Mouse (Mus musculus) forebrain, embryonic 13.5 days (tissue): ENCODE results near the gene Hivep3. TPM values are rescaled to one million over a fixed set of nuclear protein-coding genes. Genes with fewer than 3 reads are reported as not detected.

Experiments
- ATAC-seq: fragments of 200-750 bp; cut with Nextera tagmentation; 2 replicates; pipeline ENCODE4 v1.8.0; 2017
- H3K27ac ChIP-seq: fragments of 300-500 bp; sonication (generic); 2 replicates; pipeline ENCODE4 v1.5.1; 2015; ENCODE audit warnings: inconsistent platforms, mild to moderate bottlenecking, moderate library complexity
- H3K27me3 ChIP-seq: fragments of 300-500 bp; sonication (generic); 2 replicates; pipeline ENCODE4 v1.6.1; 2015; ENCODE audit warnings: mild to moderate bottlenecking, inconsistent platforms
- H3K36me3 ChIP-seq: fragments of 300-500 bp; sonication (generic); 2 replicates; pipeline ENCODE4 v1.6.1; 2015; ENCODE audit warnings: mild to moderate bottlenecking, inconsistent platforms; ENCODE audit not compliant: poor library complexity, severe bottlenecking
- H3K4me1 ChIP-seq: fragments of 300-500 bp; sonication (generic); 2 replicates; pipeline ENCODE4 v1.6.1; 2015; ENCODE audit warnings: inconsistent platforms
- H3K4me2 ChIP-seq: fragments of 300-500 bp; sonication (generic); 2 replicates; pipeline ENCODE4 v1.6.1; 2015; ENCODE audit warnings: inconsistent platforms, mild to moderate bottlenecking, moderate library complexity
- H3K4me3 ChIP-seq: fragments of 300-500 bp; sonication (generic); 2 replicates; pipeline ENCODE4 v1.5.1; 2015; ENCODE audit warnings: mild to moderate bottlenecking, inconsistent platforms
- H3K9ac ChIP-seq: fragments of 300-500 bp; sonication (generic); 2 replicates; pipeline ENCODE4 v1.6.1; 2015; ENCODE audit warnings: mild to moderate bottlenecking, inconsistent platforms
- H3K9me3 ChIP-seq: fragments of 300-500 bp; sonication (generic); replicated peaks from 2 replicates; pipeline ENCODE4 v1.6.1; 2016; ENCODE audit warnings: inconsistent platforms
- WGBS: fragments of 180-500 bp; shearing (Covaris S2); methylation state at CpG from one replicate; pipeline ENCODE4 v1.1.7; 2015; 5-methylcytosine and 5-hydroxymethylcytosine counted together
- polyA plus RNA-seq: library from polyadenylated mRNA; unstranded; fragments of >200 nt; fragmentation: Nextera tagmentation; extraction: Ambion mirVana; gene quantifications from 2 replicates; pipeline ENCODE4 v1.2.1, GENCODE M21; 2015

Hivep3 gene
- polyA plus RNA-seq, 1 experiment from 2014 or later, result 10.5 TPM

- H3K4me2 ChIP-seq, result no peak within 1 kb of the TSS
- no peak within 1 kb of the TSS for H3K4me3 ChIP-seq
- H3K4me1 ChIP-seq, result no peaks in the 10 kb centered on the region
- H3K27me3 ChIP-seq, result no peaks in the 10 kb centered on the region
- no peak within 1 kb of the TSS for H3K27ac ChIP-seq
- 91% methylated on average over 10 of the region's 10 CpGs for WGBS
- no peaks in the 10 kb centered on the region for H3K9me3 ChIP-seq
- H3K36me3 ChIP-seq, result no peaks in the 10 kb centered on the region
- no peak within 1 kb of the TSS for H3K9ac ChIP-seq
- no peak for ATAC-seq
Measured at GRCm38 (mm10) chr4:120064696-120065095, 331.1 kb downstream of the Hivep3 start, which contains the start of gene AL607142.1. TSS of gene AL607142.1 (plus strand) at chr4:120064996.

GRCm38 (mm10) chr4:120066841-120067591 is 333.4 kb downstream of the Hivep3 start:
- no peak overlapping the region for H3K4me2 ChIP-seq
- no peaks in the 10 kb centered on the region for H3K4me1 ChIP-seq
- H3K27me3 ChIP-seq, result no peaks in the 10 kb centered on the region
- no peak overlapping the region for H3K27ac ChIP-seq
- no peak overlapping the region for H3K9ac ChIP-seq
- WGBS, result 90% methylated on average over 9 of the region's 9 CpGs
- no peaks in the 10 kb centered on the region for H3K9me3 ChIP-seq
- no peaks in the 10 kb centered on the region for H3K36me3 ChIP-seq
- ATAC-seq, result no peak
- H3K4me3 ChIP-seq, result no peak overlapping the region

GRCm38 (mm10) chr4:120067592-120068235 is 334.1 kb downstream of the Hivep3 start:
- WGBS, result 85% methylated on average over 8 of the region's 8 CpGs
- Histone ChIP-seq H3K27me3 (no peaks in the 10 kb centered on the region), H3K4me2 (no peak overlapping the region), H3K4me3 (no peak overlapping the region), H3K9me3 (no peaks in the 10 kb centered on the region), H3K4me1 (no peaks in the 10 kb centered on the region), H3K36me3 (no peaks in the 10 kb centered on the region), H3K27ac (no peak overlapping the region), H3K9ac (no peak overlapping the region)
- no peak for ATAC-seq

- Histone ChIP-seq H3K27me3 (no peaks in the 10 kb centered on the region), H3K4me2 (no peak overlapping the region), H3K4me3 (no peak overlapping the region), H3K4me1 (peaks cover 3% of the 10 kb centered on the region), H3K27ac (no peak overlapping the region), H3K9me3 (no peaks in the 10 kb centered on the region), H3K9ac (no peak overlapping the region), H3K36me3 (no peaks in the 10 kb centered on the region)
- 78% methylated on average over 3 of the region's 3 CpGs for WGBS
- no peak for ATAC-seq
Measured at GRCm38 (mm10) chr4:120068883-120069581, 335.4 kb downstream of the Hivep3 start.

GRCm38 (mm10) chr4:120069582-120069980 is 336.0 kb downstream of the Hivep3 start:
- H3K9me3 ChIP-seq, result no peaks in the 10 kb centered on the region
- H3K36me3 ChIP-seq, result no peaks in the 10 kb centered on the region
- WGBS, result 88% methylated on average over 3 of the region's 3 CpGs
- ATAC-seq, result no peak
- H3K4me2 ChIP-seq, result no peak overlapping the region
- no peak overlapping the region for H3K27ac ChIP-seq
- no peak overlapping the region for H3K9ac ChIP-seq
- H3K4me1 ChIP-seq, result peaks cover 8% of the 10 kb centered on the region
- H3K4me3 ChIP-seq, result no peak overlapping the region
- H3K27me3 ChIP-seq, result no peaks in the 10 kb centered on the region

GRCm38 (mm10) chr4:120071411-120071810 is 337.8 kb downstream of the Hivep3 start:
- H3K9ac ChIP-seq, result no peak overlapping the region
- no peaks in the 10 kb centered on the region for H3K27me3 ChIP-seq
- H3K9me3 ChIP-seq, result no peaks in the 10 kb centered on the region
- no peaks in the 10 kb centered on the region for H3K36me3 ChIP-seq
- peaks cover 8% of the 10 kb centered on the region for H3K4me1 ChIP-seq
- ATAC-seq, result no peak
- no peak overlapping the region for H3K4me2 ChIP-seq
- WGBS, result 71% methylated on average over 3 of the region's 3 CpGs
- no peak overlapping the region for H3K27ac ChIP-seq
- H3K4me3 ChIP-seq, result no peak overlapping the region

GRCm38 (mm10) chr4:120071842-120072507 is 338.4 kb downstream of the Hivep3 start:
- Histone ChIP-seq H3K27me3 (no peaks in the 10 kb centered on the region), H3K4me1 (peaks cover 8% of the 10 kb centered on the region), H3K4me2 (no peak overlapping the region), H3K9ac (no peak overlapping the region), H3K36me3 (no peaks in the 10 kb centered on the region), H3K27ac (no peak overlapping the region), H3K4me3 (no peak overlapping the region), H3K9me3 (no peaks in the 10 kb centered on the region)
- no peak for ATAC-seq
- 61% methylated on average over 15 of the region's 15 CpGs for WGBS

- H3K36me3 ChIP-seq, result no peaks in the 10 kb centered on the region
- no peaks in the 10 kb centered on the region for H3K27me3 ChIP-seq
- H3K4me1 ChIP-seq, result peaks cover 8% of the 10 kb centered on the region
- H3K9me3 ChIP-seq, result no peaks in the 10 kb centered on the region
- no peak overlapping the region for H3K27ac ChIP-seq
- WGBS, result 53% methylated on average over 5 of the region's 5 CpGs
- H3K4me3 ChIP-seq, result no peak overlapping the region
- H3K4me2 ChIP-seq, result no peak overlapping the region
- no peak overlapping the region for H3K9ac ChIP-seq
- ATAC-seq, result peak; percentile 53; the same call in 1 of the 2 replicates
Measured at GRCm38 (mm10) chr4:120074061-120074460, 340.5 kb downstream of the Hivep3 start.

- no peak for ATAC-seq
- 88% methylated on average over 8 of the region's 8 CpGs for WGBS
- Histone ChIP-seq H3K4me2 (no peak overlapping the region), H3K9me3 (no peaks in the 10 kb centered on the region), H3K4me1 (peaks cover 8% of the 10 kb centered on the region), H3K27me3 (no peaks in the 10 kb centered on the region), H3K36me3 (no peaks in the 10 kb centered on the region), H3K9ac (no peak overlapping the region), H3K27ac (no peak overlapping the region), H3K4me3 (no peak overlapping the region)
Measured at GRCm38 (mm10) chr4:120077322-120077721, 343.7 kb downstream of the Hivep3 start.

- H3K4me3 ChIP-seq, result no peak overlapping the region
- no peaks in the 10 kb centered on the region for H3K27me3 ChIP-seq
- ATAC-seq, result no peak
- WGBS, result 88% methylated on average over 5 of the region's 5 CpGs
- H3K4me2 ChIP-seq, result no peak overlapping the region
- no peak overlapping the region for H3K27ac ChIP-seq
- H3K36me3 ChIP-seq, result no peaks in the 10 kb centered on the region
- no peaks in the 10 kb centered on the region for H3K9me3 ChIP-seq
- H3K9ac ChIP-seq, result no peak overlapping the region
- H3K4me1 ChIP-seq, result no peaks in the 10 kb centered on the region
Measured at GRCm38 (mm10) chr4:120082527-120082926, 348.9 kb downstream of the Hivep3 start.

GRCm38 (mm10) chr4:120083700-120084099 is 350.1 kb downstream of the Hivep3 start:
- no peaks in the 10 kb centered on the region for H3K27me3 ChIP-seq
- ATAC-seq, result no peak
- H3K4me1 ChIP-seq, result no peaks in the 10 kb centered on the region
- H3K4me2 ChIP-seq, result no peak overlapping the region
- 89% methylated on average over 3 of the region's 3 CpGs for WGBS
- no peaks in the 10 kb centered on the region for H3K36me3 ChIP-seq
- H3K4me3 ChIP-seq, result no peak overlapping the region
- H3K9ac ChIP-seq, result no peak overlapping the region
- no peaks in the 10 kb centered on the region for H3K9me3 ChIP-seq
- H3K27ac ChIP-seq, result no peak overlapping the region

- no peak overlapping the region for H3K9ac ChIP-seq
- H3K27ac ChIP-seq, result no peak overlapping the region
- H3K4me3 ChIP-seq, result no peak overlapping the region
- no peak for ATAC-seq
- H3K36me3 ChIP-seq, result no peaks in the 10 kb centered on the region
- no peak overlapping the region for H3K4me2 ChIP-seq
- 86% methylated on average over 8 of the region's 8 CpGs for whole genome bisulfite sequencing
- no peaks in the 10 kb centered on the region for H3K27me3 ChIP-seq
- H3K4me1 ChIP-seq, result no peaks in the 10 kb centered on the region
- no peaks in the 10 kb centered on the region for H3K9me3 ChIP-seq
Measured at GRCm38 (mm10) chr4:120089536-120089935, 356.0 kb downstream of the Hivep3 start.
